Mouse (Mus musculus): ENCODE measurements around the gene Prph2. TPM values are rescaled to one million over a fixed set of nuclear protein-coding genes. Genes with fewer than 3 reads are reported as not detected.

The Prph2 gene
- not detected in 2 replicates for polyA plus RNA-seq (2014; fragmentation: Nextera tagmentation; extraction: Ambion mirVana)

- ATAC-seq (replicated peaks; ENCODE audit: insufficient number of reproducible peaks, low FRiP score, low TSS enrichment, low read depth) = no peak
- 87% methylated on average over 10 of the region's 10 CpGs for WGBS
- Histone ChIP-seq H3K4me1 (ENCODE audit: control insufficient read depth, insufficient read depth, low read length) (no peaks in the 10 kb centered on the region), H3K4me2 (ENCODE audit: low read depth, low read length) (no peak within 1 kb of the TSS), H3K27me3 (ENCODE audit: control insufficient read depth, insufficient read depth, low read length) (no peaks in the 10 kb centered on the region), H3K27ac (replicated peaks; ENCODE audit: low read depth, low read length) (no peak within 1 kb of the TSS), H3K4me3 (ENCODE audit: low read depth, low read length) (no peak within 1 kb of the TSS), H3K9me3 (replicated peaks; ENCODE audit: control insufficient read depth, low read length) (no peaks in the 10 kb centered on the region), H3K9ac (replicated peaks; ENCODE audit: low read length) (no peak within 1 kb of the TSS), H3K36me3 (replicated peaks; ENCODE audit: control insufficient read depth, insufficient read depth, low read depth, low read length) (no peaks in the 10 kb centered on the region)
- no peak for DNase-seq (ENCODE audit: low spot score)
Observed at GRCm38 (mm10) chr17:46910186-46910585, at the start of gene Prph2. TSS of gene Prph2 (plus strand) at chr17:46910459.

GRCm38 (mm10) chr17:46864566-46865195 is 45.6 kb upstream of the Prph2 start:
- Histone ChIP-seq H3K27me3 (ENCODE audit: control insufficient read depth, insufficient read depth, low read length) (no peaks in the 10 kb centered on the region), H3K9me3 (replicated peaks; ENCODE audit: control insufficient read depth, low read length) (no peaks in the 10 kb centered on the region), H3K4me1 (ENCODE audit: control insufficient read depth, insufficient read depth, low read length) (no peaks in the 10 kb centered on the region), H3K36me3 (replicated peaks; ENCODE audit: control insufficient read depth, insufficient read depth, low read depth, low read length) (no peaks in the 10 kb centered on the region), H3K4me2 (ENCODE audit: low read depth, low read length) (no peak overlapping the region), H3K27ac (replicated peaks; ENCODE audit: low read depth, low read length) (no peak overlapping the region), H3K4me3 (ENCODE audit: low read depth, low read length) (no peak overlapping the region), H3K9ac (replicated peaks; ENCODE audit: low read length) (no peak overlapping the region)
- ATAC-seq (replicated peaks; ENCODE audit: insufficient number of reproducible peaks, low FRiP score, low TSS enrichment, low read depth) = no peak
- DNase-seq (ENCODE audit: low spot score) = no peak
- 72% methylated on average over 7 of the region's 7 CpGs for WGBS

DNA sequence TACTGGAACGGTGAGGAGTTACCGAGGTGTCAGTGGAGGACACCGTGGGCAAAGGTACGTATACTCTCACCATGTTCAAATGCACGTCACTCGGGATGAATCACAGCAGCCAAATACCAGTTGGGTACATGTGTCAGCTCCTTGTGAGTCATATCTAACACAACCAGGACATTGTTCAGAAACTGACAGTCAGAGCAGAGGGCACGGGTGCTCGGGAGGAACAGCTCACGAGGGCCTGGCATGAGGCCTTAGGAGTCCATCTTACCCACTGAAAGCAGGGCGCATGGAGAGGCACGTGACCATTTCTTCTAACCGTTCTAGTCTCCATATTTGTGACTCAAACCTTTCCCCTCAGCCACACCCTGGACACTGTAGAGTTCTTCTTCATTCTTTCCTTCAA is 43.4 kb upstream of the Prph2 start:
- H3K4me1 ChIP-seq (ENCODE audit: control insufficient read depth, insufficient read depth, low read length) = no peaks in the 10 kb centered on the region
- WGBS = 91% methylated on average over 12 of the region's 12 CpGs
- no peak for ATAC-seq (replicated peaks; ENCODE audit: insufficient number of reproducible peaks, low FRiP score, low TSS enrichment, low read depth)

DNA sequence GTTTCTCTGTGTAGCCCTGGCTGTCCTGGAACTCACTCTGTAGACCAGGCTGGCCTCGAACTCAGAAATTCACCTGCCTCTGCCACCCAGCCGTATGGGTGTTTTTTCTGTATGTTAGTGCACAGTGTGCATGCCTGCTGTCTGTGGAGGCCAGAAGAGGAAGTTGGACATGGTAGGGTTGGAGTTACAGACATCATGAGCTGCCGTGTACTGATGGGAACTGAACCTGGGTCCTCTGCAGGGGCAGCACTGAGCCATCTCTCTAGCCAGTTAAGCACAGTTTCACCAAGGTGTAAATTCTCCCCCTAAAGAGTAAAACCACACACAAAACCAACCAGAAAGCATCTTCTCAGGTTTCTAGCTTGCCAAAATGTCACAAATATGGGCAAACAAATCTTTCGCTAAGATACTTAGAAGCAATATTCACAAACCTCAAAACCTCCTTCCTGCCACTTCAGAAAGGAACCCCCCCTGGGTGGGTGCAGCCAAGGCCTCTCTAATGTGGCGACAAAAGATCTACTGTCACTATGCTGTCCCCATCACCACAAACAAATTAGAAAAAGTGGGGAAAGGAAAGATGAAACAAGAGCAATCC is 40.0 kb upstream of the Prph2 start:
- H3K4me3 ChIP-seq (ENCODE audit: low read depth, low read length) = no peak overlapping the region
- H3K36me3 ChIP-seq (replicated peaks; ENCODE audit: control insufficient read depth, insufficient read depth, low read depth, low read length) = no peaks in the 10 kb centered on the region
- H3K27ac ChIP-seq (replicated peaks; ENCODE audit: low read depth, low read length) = no peak overlapping the region
- H3K4me1 ChIP-seq (ENCODE audit: control insufficient read depth, insufficient read depth, low read length) = no peaks in the 10 kb centered on the region
- WGBS = 87% methylated on average over 5 of the region's 5 CpGs
- no peak for DNase-seq (ENCODE audit: low spot score)
- no peak for ATAC-seq (replicated peaks; ENCODE audit: insufficient number of reproducible peaks, low FRiP score, low TSS enrichment, low read depth)
- H3K4me2 ChIP-seq (ENCODE audit: low read depth, low read length) = no peak overlapping the region
- H3K9me3 ChIP-seq (replicated peaks; ENCODE audit: control insufficient read depth, low read length) = no peaks in the 10 kb centered on the region
- no peak overlapping the region for H3K9ac ChIP-seq (replicated peaks; ENCODE audit: low read length)
- no peaks in the 10 kb centered on the region for H3K27me3 ChIP-seq (ENCODE audit: control insufficient read depth, insufficient read depth, low read length)

More for the DNA sequence above, 43.4 kb upstream of the Prph2 start:
- Histone ChIP-seq H3K9ac (replicated peaks; ENCODE audit: low read length) (no peak overlapping the region), H3K9me3 (replicated peaks; ENCODE audit: control insufficient read depth, low read length) (no peaks in the 10 kb centered on the region), H3K4me2 (ENCODE audit: low read depth, low read length) (no peak overlapping the region), H3K27me3 (ENCODE audit: control insufficient read depth, insufficient read depth, low read length) (no peaks in the 10 kb centered on the region), H3K4me3 (ENCODE audit: low read depth, low read length) (no peak overlapping the region), H3K27ac (replicated peaks; ENCODE audit: low read depth, low read length) (no peak overlapping the region), H3K36me3 (replicated peaks; ENCODE audit: control insufficient read depth, insufficient read depth, low read depth, low read length) (no peaks in the 10 kb centered on the region)
- DNase-seq (ENCODE audit: low spot score) = no peak

DNA sequence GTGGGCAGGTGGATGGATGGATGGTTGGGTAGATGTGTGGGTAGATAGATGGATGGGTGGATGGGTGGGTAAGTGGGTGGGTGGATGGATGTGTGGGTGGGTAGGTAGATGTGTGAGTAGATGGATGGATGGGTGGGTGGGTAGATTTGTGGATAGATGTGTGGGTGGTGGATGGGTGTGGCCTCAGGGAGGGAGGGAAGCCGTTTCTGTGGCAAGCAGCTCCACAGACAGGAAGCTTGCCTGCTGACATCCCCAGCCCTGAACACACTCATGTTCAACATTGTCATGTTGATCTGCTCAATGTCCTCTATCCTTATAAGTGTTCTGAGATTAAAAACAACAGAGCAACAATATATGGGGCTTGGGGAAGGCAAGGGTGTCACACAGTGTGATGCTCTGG is 39.3 kb upstream of the Prph2 start:
- no peaks in the 10 kb centered on the region for H3K27me3 ChIP-seq (ENCODE audit: control insufficient read depth, insufficient read depth, low read length)

DNA sequence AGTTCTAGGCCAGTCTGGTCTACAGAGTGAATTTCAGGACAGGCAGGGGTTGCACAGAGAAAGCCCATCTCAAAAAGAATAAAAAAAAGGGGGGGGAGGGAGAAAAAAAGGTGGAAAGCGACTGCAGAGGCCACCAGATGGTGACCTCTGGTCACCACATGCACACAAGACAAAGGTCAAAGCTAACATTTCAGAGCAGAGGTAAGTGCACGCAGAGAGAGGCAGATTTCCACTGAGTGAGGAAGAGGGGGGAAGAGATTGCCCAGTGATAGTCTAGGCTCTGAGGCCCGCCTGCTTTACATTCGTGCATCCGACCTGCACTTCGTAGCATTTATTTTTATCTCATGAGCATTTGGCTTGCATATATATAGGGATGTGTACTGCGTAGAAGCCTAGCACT is 37.5 kb upstream of the Prph2 start:
- H3K4me1 ChIP-seq (ENCODE audit: control insufficient read depth, insufficient read depth, low read length) = no peaks in the 10 kb centered on the region
- no peaks in the 10 kb centered on the region for H3K27me3 ChIP-seq (ENCODE audit: control insufficient read depth, insufficient read depth, low read length)
- DNase-seq (ENCODE audit: low spot score) (no peak), ATAC-seq (replicated peaks; ENCODE audit: insufficient number of reproducible peaks, low FRiP score, low TSS enrichment, low read depth) (no peak)
- H3K4me2 ChIP-seq (ENCODE audit: low read depth, low read length) = no peak overlapping the region
- WGBS = 57% methylated on average over 7 of the region's 7 CpGs
- H3K9me3 ChIP-seq (replicated peaks; ENCODE audit: control insufficient read depth, low read length) = no peaks in the 10 kb centered on the region
- no peak overlapping the region for H3K4me3 ChIP-seq (ENCODE audit: low read depth, low read length)
- H3K9ac ChIP-seq (replicated peaks; ENCODE audit: low read length) = no peak overlapping the region
- no peaks in the 10 kb centered on the region for H3K36me3 ChIP-seq (replicated peaks; ENCODE audit: control insufficient read depth, insufficient read depth, low read depth, low read length)
- no peak overlapping the region for H3K27ac ChIP-seq (replicated peaks; ENCODE audit: low read depth, low read length)

More for the DNA sequence above, 39.3 kb upstream of the Prph2 start:
- Histone ChIP-seq H3K4me3 (ENCODE audit: low read depth, low read length) (no peak overlapping the region), H3K9ac (replicated peaks; ENCODE audit: low read length) (no peak overlapping the region), H3K4me2 (ENCODE audit: low read depth, low read length) (no peak overlapping the region), H3K4me1 (ENCODE audit: control insufficient read depth, insufficient read depth, low read length) (no peaks in the 10 kb centered on the region), H3K27ac (replicated peaks; ENCODE audit: low read depth, low read length) (no peak overlapping the region), H3K36me3 (replicated peaks; ENCODE audit: control insufficient read depth, insufficient read depth, low read depth, low read length) (no peaks in the 10 kb centered on the region), H3K9me3 (replicated peaks; ENCODE audit: control insufficient read depth, low read length) (no peaks in the 10 kb centered on the region)
- ATAC-seq (replicated peaks; ENCODE audit: insufficient number of reproducible peaks, low FRiP score, low TSS enrichment, low read depth) (no peak), DNase-seq (ENCODE audit: low spot score) (no peak)
- WGBS = 58% methylated on average over 1 of the region's 1 CpGs

DNA sequence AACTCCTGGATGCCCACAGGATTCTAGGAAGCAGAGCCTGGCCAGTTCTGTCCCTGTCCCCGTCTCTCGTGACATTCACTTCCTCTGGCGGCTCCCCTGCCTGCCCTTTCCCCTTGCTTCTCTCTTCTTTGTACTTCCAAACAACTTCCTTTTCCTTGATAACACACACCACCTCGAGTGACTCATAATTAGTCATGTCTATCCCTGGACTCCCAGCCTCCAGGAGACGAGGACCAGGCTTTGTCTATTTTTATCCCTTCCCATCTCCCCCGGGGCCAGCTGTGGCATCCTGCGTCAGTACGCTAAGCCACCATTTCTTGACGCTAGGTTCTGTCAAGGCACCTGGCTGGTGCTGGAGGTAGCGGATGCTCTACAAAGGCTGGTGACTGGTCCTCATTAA is 36.1 kb upstream of the Prph2 start:
- Histone ChIP-seq H3K36me3 (replicated peaks; ENCODE audit: control insufficient read depth, insufficient read depth, low read depth, low read length) (no peaks in the 10 kb centered on the region), H3K4me2 (ENCODE audit: low read depth, low read length) (no peak overlapping the region), H3K9ac (replicated peaks; ENCODE audit: low read length) (no peak overlapping the region), H3K27me3 (ENCODE audit: control insufficient read depth, insufficient read depth, low read length) (no peaks in the 10 kb centered on the region), H3K27ac (replicated peaks; ENCODE audit: low read depth, low read length) (no peak overlapping the region), H3K4me3 (ENCODE audit: low read depth, low read length) (no peak overlapping the region), H3K4me1 (ENCODE audit: control insufficient read depth, insufficient read depth, low read length) (no peaks in the 10 kb centered on the region), H3K9me3 (replicated peaks; ENCODE audit: control insufficient read depth, low read length) (no peaks in the 10 kb centered on the region)
- ATAC-seq (replicated peaks; ENCODE audit: insufficient number of reproducible peaks, low FRiP score, low TSS enrichment, low read depth) (no peak), DNase-seq (ENCODE audit: low spot score) (no peak)
- 37% methylated on average over 10 of the region's 10 CpGs for WGBS

GRCm38 (mm10) chr17:46875626-46876025 is 34.6 kb upstream of the Prph2 start:
- no peaks in the 10 kb centered on the region for H3K36me3 ChIP-seq (replicated peaks; ENCODE audit: control insufficient read depth, insufficient read depth, low read depth, low read length)
- DNase-seq (ENCODE audit: low spot score) (no peak), ATAC-seq (replicated peaks; ENCODE audit: insufficient number of reproducible peaks, low FRiP score, low TSS enrichment, low read depth) (no peak)
- 60% methylated on average over 3 of the region's 3 CpGs for WGBS
- H3K9ac ChIP-seq (replicated peaks; ENCODE audit: low read length) = no peak overlapping the region
- no peak overlapping the region for H3K4me2 ChIP-seq (ENCODE audit: low read depth, low read length)
- H3K27ac ChIP-seq (replicated peaks; ENCODE audit: low read depth, low read length) = no peak overlapping the region
- H3K27me3 ChIP-seq (ENCODE audit: control insufficient read depth, insufficient read depth, low read length) = no peaks in the 10 kb centered on the region
- no peaks in the 10 kb centered on the region for H3K9me3 ChIP-seq (replicated peaks; ENCODE audit: control insufficient read depth, low read length)
- no peak overlapping the region for H3K4me3 ChIP-seq (ENCODE audit: low read depth, low read length)
- no peaks in the 10 kb centered on the region for H3K4me1 ChIP-seq (ENCODE audit: control insufficient read depth, insufficient read depth, low read length)

All from embryonic facial prominence, embryonic 11.5 days (tissue).